Mouse (Mus musculus): ENCODE results near the gene Shd.

The Shd gene

GRCm38 (mm10) chr17:56006956-56007355 is 36.7 kb downstream of the Shd start:
- DNase-seq (ENCODE audit: low read depth, low spot score) = no peak

GRCm38 (mm10) chr17:56007444-56008355 is 37.4 kb downstream of the Shd start:
- DNase-seq (ENCODE audit: low read depth, low spot score) = no peak

GRCm38 (mm10) chr17:56008356-56009087 is 38.3 kb downstream of the Shd start:
- DNase-seq (ENCODE audit: low read depth, low spot score) = peak; percentile 93

GRCm38 (mm10) chr17:56009088-56009961 is 39.1 kb downstream of the Shd start:
- peak; percentile 83 for DNase-seq (ENCODE audit: low read depth, low spot score)

- DNase-seq (ENCODE audit: low read depth, low spot score) = no peak
Observed at GRCm38 (mm10) chr17:56009962-56010240, 39.6 kb downstream of the Shd start.

- no peak for DNase-seq (ENCODE audit: low read depth, low spot score)
Observed at GRCm38 (mm10) chr17:56010255-56010654, 40.0 kb downstream of the Shd start.

- DNase-seq (ENCODE audit: low read depth, low spot score) = peak; percentile 47
Observed at GRCm38 (mm10) chr17:56010681-56011080, 40.4 kb downstream of the Shd start.

- no peak for DNase-seq (ENCODE audit: low read depth, low spot score)
Observed at GRCm38 (mm10) chr17:56011441-56011840, 41.2 kb downstream of the Shd start.

- DNase-seq (ENCODE audit: low read depth, low spot score) = no peak
Observed at GRCm38 (mm10) chr17:56015293-56015692, 45.0 kb downstream of the Shd start.

GRCm38 (mm10) chr17:56016382-56016781 is 46.1 kb downstream of the Shd start:
- DNase-seq (ENCODE audit: low read depth, low spot score) = no peak

- DNase-seq (ENCODE audit: low read depth, low spot score) = no peak
Observed at GRCm38 (mm10) chr17:56016793-56017785, 46.8 kb downstream of the Shd start.

GRCm38 (mm10) chr17:56017848-56018247 is 47.6 kb downstream of the Shd start:
- no peak for DNase-seq (ENCODE audit: low read depth, low spot score)

- no peak for DNase-seq (ENCODE audit: low read depth, low spot score)
Observed at GRCm38 (mm10) chr17:56018347-56019131, 48.3 kb downstream of the Shd start.

GRCm38 (mm10) chr17:56020400-56021084 is 50.3 kb downstream of the Shd start:
- DNase-seq (ENCODE audit: low read depth, low spot score) = no peak

GRCm38 (mm10) chr17:56021161-56021910 is 51.1 kb downstream of the Shd start:
- DNase-seq (ENCODE audit: low read depth, low spot score) = no peak

GRCm38 (mm10) chr17:56022131-56022988 is 52.1 kb downstream of the Shd start:
- no peak for DNase-seq (ENCODE audit: low read depth, low spot score)

- no peak for DNase-seq (ENCODE audit: low read depth, low spot score)
Observed at GRCm38 (mm10) chr17:56022989-56023290, 52.7 kb downstream of the Shd start.

GRCm38 (mm10) chr17:56023386-56023785 is 53.1 kb downstream of the Shd start:
- no peak for DNase-seq (ENCODE audit: low read depth, low spot score)

Measured in embryo, embryonic 11.5 days (tissue).